Mouse (Mus musculus) liver, embryonic 16.5 days (tissue): Measurements from ENCODE around the gene Mprip. TPM values are rescaled to one million over a fixed set of nuclear protein-coding genes. Genes with fewer than 3 reads are reported as not detected.
"Not testable (repeated sequence)": the region's sequence is repeated elsewhere in the genome, so short reads cannot be mapped to it uniquely, and the experiment has no call there.

Experiments
- ATAC-seq: fragments of 200-750 bp; cut with Nextera tagmentation; 2 replicates; pipeline ENCODE4 v1.8.0; 2017; ENCODE audit warnings: low read depth, mild to moderate bottlenecking, moderate number of reproducible peaks, moderate library complexity
- H3K27ac ChIP-seq: fragments of 300-500 bp; sonication (generic); 2 replicates; pipeline ENCODE4 v1.5.1; 2014; ENCODE audit warnings: mild to moderate bottlenecking, low read length
- H3K27me3 ChIP-seq: fragments of 300-500 bp; sonication (generic); 2 replicates; pipeline ENCODE4 v1.6.1; 2014; ENCODE audit warnings: low read depth, low read length, mixed read lengths; ENCODE audit not compliant: control insufficient read depth, insufficient read depth
- H3K36me3 ChIP-seq: fragments of 300-500 bp; sonication (generic); 2 replicates; pipeline ENCODE4 v1.6.1; 2014; ENCODE audit warnings: mild to moderate bottlenecking; ENCODE audit not compliant: control insufficient read depth, insufficient read depth
- H3K4me1 ChIP-seq: fragments of 300-500 bp; sonication (generic); 2 replicates; pipeline ENCODE4 v1.6.1; 2014; ENCODE audit warnings: low read depth, low read length, mixed read lengths; ENCODE audit not compliant: control insufficient read depth
- H3K4me2 ChIP-seq: fragments of 300-500 bp; sonication (generic); 2 replicates; pipeline ENCODE4 v1.6.1; 2014; ENCODE audit warnings: low read depth, low read length, mixed read lengths
- H3K4me3 ChIP-seq: fragments of 300-500 bp; sonication (generic); 2 replicates; pipeline ENCODE4 v1.5.1; 2014; ENCODE audit warnings: low read depth, mild to moderate bottlenecking, low read length
- H3K9ac ChIP-seq: fragments of 300-500 bp; sonication (generic); 2 replicates; pipeline ENCODE4 v1.6.1; 2014; ENCODE audit warnings: low read depth, low read length
- H3K9me3 ChIP-seq: fragments of 300-500 bp; sonication (generic); replicated peaks from 2 replicates; pipeline ENCODE4 v1.6.1; 2016; ENCODE audit warnings: low read length; ENCODE audit not compliant: control insufficient read depth
- WGBS: fragments of 180-500 bp; shearing (Covaris S2); extraction: QIAGEN DNeasy Blood & Tissue Kit; methylation state at CpG from one replicate; pipeline ENCODE4 v1.1.7; 2014; ENCODE audit not compliant: insufficient replicate concordance; 5-methylcytosine and 5-hydroxymethylcytosine counted together
- polyA plus RNA-seq: library from polyadenylated mRNA; unstranded; fragments of >200 nt; fragmentation: Nextera tagmentation; extraction: Ambion mirVana; gene quantifications from 2 replicates; pipeline ENCODE4 v1.2.1, GENCODE M21; 2015

Mprip gene
- polyA plus RNA-seq, 1 experiment from 2014 or later: 6.6 TPM

GRCm38 (mm10) chr11:59662877-59663775 is 2.0 kb downstream of the Mprip start:
- H3K4me3 ChIP-seq: peak overlapping the region; percentile 73
- no peaks in the 10 kb centered on the region for H3K36me3 ChIP-seq
- H3K9me3 ChIP-seq: no peaks in the 10 kb centered on the region
- ATAC-seq: no peak
- WGBS: 5% methylated on average over 30 of the region's 30 CpGs
- no peaks in the 10 kb centered on the region for H3K27me3 ChIP-seq
- H3K9ac ChIP-seq: peak overlapping the region; percentile 77
- peaks cover 28% of the 10 kb centered on the region for H3K4me1 ChIP-seq
- H3K4me2 ChIP-seq: peak overlapping the region; percentile 90
- peak overlapping the region; percentile 87 for H3K27ac ChIP-seq

DNA sequence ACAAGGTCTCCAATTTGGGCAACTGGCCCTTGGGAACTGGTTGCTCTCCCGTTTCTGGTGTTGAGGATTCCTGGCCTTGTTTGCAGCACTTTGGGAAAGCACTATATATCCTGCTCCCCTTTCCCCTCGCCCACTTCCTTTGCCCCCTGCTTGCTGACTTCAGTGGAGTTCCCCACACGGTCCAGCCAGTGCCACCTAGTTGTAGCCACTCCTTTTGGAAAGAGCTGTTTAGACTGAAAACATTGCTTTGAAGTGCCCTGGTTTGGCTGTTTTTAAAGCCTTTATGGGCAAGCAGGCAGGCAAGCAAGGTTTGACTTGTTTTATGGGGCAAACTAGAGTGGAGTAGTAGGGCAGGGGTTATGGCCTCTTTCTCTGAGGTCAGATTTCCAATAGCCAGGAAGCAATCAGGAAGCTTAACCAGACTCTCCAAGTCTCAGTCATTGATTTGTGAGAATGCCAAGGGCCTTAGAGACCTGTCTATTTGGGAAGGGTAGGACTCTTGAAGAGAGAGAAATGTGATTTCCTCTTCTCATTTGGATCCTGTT is 2.7 kb downstream of the Mprip start:
- no peak for ATAC-seq
- H3K4me1 ChIP-seq: peaks cover 28% of the 10 kb centered on the region
- H3K27ac ChIP-seq: no peak overlapping the region

GRCm38 (mm10) chr11:59664818-59665217 is 3.7 kb downstream of the Mprip start:
- no peak for ATAC-seq
- H3K27me3 ChIP-seq: no peaks in the 10 kb centered on the region
- H3K9ac ChIP-seq: no peak overlapping the region
- no peaks in the 10 kb centered on the region for H3K36me3 ChIP-seq
- no peaks in the 10 kb centered on the region for H3K9me3 ChIP-seq
- H3K4me3 ChIP-seq: no peak overlapping the region
- H3K4me1 ChIP-seq: peaks cover 28% of the 10 kb centered on the region
- H3K4me2 ChIP-seq: no peak overlapping the region
- WGBS: 59% methylated on average over 3 of the region's 3 CpGs
- H3K27ac ChIP-seq: no peak overlapping the region

More for the DNA sequence above, 2.7 kb downstream of the Mprip start:
- Histone ChIP-seq H3K4me2 (peak overlapping the region; percentile 90), H3K27me3 (no peaks in the 10 kb centered on the region), H3K9me3 (no peaks in the 10 kb centered on the region), H3K4me3 (peak overlapping the region; percentile 73), H3K36me3 (no peaks in the 10 kb centered on the region), H3K9ac (no peak overlapping the region; the same call in 1 of the 2 replicates)
- WGBS: 26% methylated on average over 3 of the region's 3 CpGs

DNA sequence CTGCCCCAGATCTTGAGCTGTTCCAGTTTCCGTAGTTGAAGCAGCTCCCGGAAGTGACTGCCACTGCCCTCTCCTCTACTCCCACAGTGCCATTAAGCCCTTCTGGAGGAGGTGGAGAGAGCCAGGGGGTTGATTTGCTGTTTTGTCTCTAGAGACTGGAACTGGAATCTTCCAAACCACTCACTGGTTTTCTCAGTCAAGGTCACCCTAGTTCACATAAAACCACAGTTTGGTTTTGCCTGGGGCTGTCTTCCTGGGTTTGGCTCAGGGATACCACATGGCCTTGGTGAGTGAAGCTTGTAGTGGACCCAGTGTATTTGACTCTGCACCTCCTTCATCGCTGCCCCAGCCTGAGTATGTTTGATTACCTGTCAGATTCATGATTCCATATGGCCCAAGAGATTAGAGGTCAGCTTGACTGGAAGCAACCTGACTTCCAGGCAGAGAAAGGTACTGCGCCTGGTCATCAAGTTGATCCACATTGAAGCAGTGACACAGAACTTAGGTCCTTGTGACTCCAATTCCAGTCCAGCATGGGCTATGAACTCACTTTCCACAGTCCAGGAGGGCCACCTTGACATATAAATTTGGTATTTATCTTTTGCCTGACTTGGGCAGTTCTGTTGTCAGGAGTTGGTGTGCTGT is 10.1 kb downstream of the Mprip start:
- H3K9me3 ChIP-seq: no peaks in the 10 kb centered on the region
- no peak overlapping the region for H3K9ac ChIP-seq
- H3K4me2 ChIP-seq: no peak overlapping the region
- 53% methylated on average over 4 of the region's 4 CpGs for WGBS
- no peak for ATAC-seq
- H3K27me3 ChIP-seq: no peaks in the 10 kb centered on the region
- H3K27ac ChIP-seq: no peak overlapping the region
- peaks cover 19% of the 10 kb centered on the region for H3K4me1 ChIP-seq
- no peak overlapping the region for H3K4me3 ChIP-seq
- no peaks in the 10 kb centered on the region for H3K36me3 ChIP-seq

DNA sequence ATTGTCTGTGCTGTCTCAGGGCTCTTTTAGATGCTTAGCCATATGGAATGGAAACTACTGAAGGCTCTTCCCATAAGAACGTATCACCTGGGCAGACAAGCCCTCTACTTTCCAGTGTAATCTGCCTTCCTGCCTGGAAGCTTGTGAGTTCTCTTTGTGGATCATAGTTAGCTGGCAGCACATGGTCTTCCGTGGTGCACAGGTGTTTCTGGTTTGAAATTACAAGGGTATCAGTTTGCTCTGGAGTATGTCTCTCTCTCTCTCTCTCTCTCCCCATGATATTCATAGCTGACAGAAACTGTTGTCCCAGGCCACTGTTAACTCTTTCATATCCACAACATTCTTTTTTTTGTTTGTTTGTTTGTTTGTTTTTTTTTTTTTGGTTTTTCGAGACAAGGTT is 12.9 kb downstream of the Mprip start:
- H3K9ac ChIP-seq: no peak overlapping the region
- no peaks in the 10 kb centered on the region for H3K36me3 ChIP-seq
- no peaks in the 10 kb centered on the region for H3K9me3 ChIP-seq
- no peak overlapping the region for H3K4me2 ChIP-seq
- H3K27ac ChIP-seq: no peak overlapping the region
- no peak for ATAC-seq
- no peaks in the 10 kb centered on the region for H3K27me3 ChIP-seq
- peaks cover 26% of the 10 kb centered on the region for H3K4me1 ChIP-seq
- 73% methylated on average over 3 of the region's 3 CpGs for WGBS
- H3K4me3 ChIP-seq: no peak overlapping the region

DNA sequence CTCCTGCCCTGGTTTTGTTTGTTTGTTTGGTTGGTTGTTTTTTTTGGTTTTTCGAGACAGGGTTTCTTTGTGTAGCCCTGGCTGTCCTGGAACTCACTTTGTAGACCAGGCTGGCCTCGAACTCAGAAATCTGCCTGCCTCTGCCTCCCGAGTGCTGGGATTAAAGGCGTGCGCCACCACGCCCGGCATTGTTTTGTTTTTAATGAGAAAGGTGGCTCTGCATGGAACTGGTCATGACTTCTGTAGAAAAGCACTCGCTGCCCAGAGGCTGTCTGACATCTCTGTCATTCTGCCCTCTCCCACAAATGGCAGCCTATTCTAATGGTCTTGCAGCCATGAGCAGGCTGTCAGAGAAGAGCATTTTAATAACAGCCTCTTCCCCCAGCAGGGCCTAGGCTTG is 13.6 kb downstream of the Mprip start:
- H3K27me3 ChIP-seq, H3K9me3 ChIP-seq, H3K27ac ChIP-seq, H3K9ac ChIP-seq, H3K4me2 ChIP-seq, H3K4me3 ChIP-seq, H3K36me3 ChIP-seq, ATAC-seq: not testable (repeated sequence)
- 85% methylated on average over 8 of the region's 8 CpGs for WGBS
- H3K4me1 ChIP-seq: peaks cover 27% of the 10 kb centered on the region

GRCm38 (mm10) chr11:59677767-59678166 is 16.7 kb downstream of the Mprip start:
- no peak overlapping the region for H3K4me2 ChIP-seq
- H3K9ac ChIP-seq: no peak overlapping the region
- H3K36me3 ChIP-seq: no peaks in the 10 kb centered on the region
- ATAC-seq: no peak
- no peak overlapping the region for H3K27ac ChIP-seq
- H3K9me3 ChIP-seq: no peaks in the 10 kb centered on the region
- WGBS: 84% methylated on average over 2 of the region's 2 CpGs
- H3K4me1 ChIP-seq: peaks cover 8% of the 10 kb centered on the region; the same call in 1 of the 2 replicates
- no peaks in the 10 kb centered on the region for H3K27me3 ChIP-seq
- no peak overlapping the region for H3K4me3 ChIP-seq

GRCm38 (mm10) chr11:59678693-59679092 is 17.6 kb downstream of the Mprip start:
- whole genome bisulfite sequencing: 28% methylated on average over 2 of the region's 2 CpGs
- Histone ChIP-seq H3K36me3 (no peaks in the 10 kb centered on the region), H3K4me3 (no peak overlapping the region), H3K4me2 (no peak overlapping the region), H3K9me3 (no peaks in the 10 kb centered on the region), H3K27me3 (no peaks in the 10 kb centered on the region), H3K4me1 (peaks cover 8% of the 10 kb centered on the region; the same call in 1 of the 2 replicates), H3K9ac (no peak overlapping the region), H3K27ac (no peak overlapping the region)
- peak; percentile 70 for ATAC-seq

- H3K9me3 ChIP-seq: no peaks in the 10 kb centered on the region
- no peaks in the 10 kb centered on the region for H3K36me3 ChIP-seq
- H3K4me3 ChIP-seq: no peak overlapping the region
- no peaks in the 10 kb centered on the region for H3K27me3 ChIP-seq
- 76% methylated on average over 5 of the region's 5 CpGs for WGBS
- H3K27ac ChIP-seq: no peak overlapping the region
- no peak overlapping the region for H3K4me2 ChIP-seq
- no peak for ATAC-seq
- no peak overlapping the region for H3K9ac ChIP-seq
- peaks cover 8% of the 10 kb centered on the region; the same call in 1 of the 2 replicates for H3K4me1 ChIP-seq
Measured at GRCm38 (mm10) chr11:59680111-59680510, 19.0 kb downstream of the Mprip start.
